Mouse (Mus musculus): ENCODE measurements around the gene Stac2.

DNA sequence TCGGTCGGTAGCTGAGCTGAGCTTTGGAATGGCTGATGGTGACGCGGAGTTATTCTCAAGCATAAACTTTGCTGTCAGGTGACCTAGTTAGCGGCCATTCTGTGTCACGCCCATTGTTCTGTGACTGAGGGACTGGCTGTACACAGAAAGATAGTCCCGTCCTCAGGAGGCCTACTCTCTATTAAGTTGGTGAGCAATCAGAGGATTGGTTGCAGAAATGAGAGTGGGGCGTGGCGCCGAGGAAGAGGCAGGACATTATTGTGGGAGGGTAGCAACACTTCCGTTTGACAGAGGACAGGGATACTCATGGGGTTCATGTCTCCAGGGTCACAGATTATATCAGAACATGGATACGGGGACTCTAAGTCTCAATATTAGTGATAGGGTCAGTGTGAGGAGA is 12.9 kb upstream of the Stac2 start:
- TF ChIP-seq CTCF (IDR thresholded peaks at IDR 0.05; ENCODE audit: low read depth, low read length) (no peak), POLR2A (IDR thresholded peaks at IDR 0.05; ENCODE audit: insufficient read depth, low read length) (no peak)
